Mouse (Mus musculus): Measurements from ENCODE around the gene Cabp7. TPM values are rescaled to one million over a fixed set of nuclear protein-coding genes. Genes with fewer than 3 reads are reported as not detected.

Cabp7 gene
- polyA plus RNA-seq, 1 experiment from 2014 or later: 3.3 TPM

DNA sequence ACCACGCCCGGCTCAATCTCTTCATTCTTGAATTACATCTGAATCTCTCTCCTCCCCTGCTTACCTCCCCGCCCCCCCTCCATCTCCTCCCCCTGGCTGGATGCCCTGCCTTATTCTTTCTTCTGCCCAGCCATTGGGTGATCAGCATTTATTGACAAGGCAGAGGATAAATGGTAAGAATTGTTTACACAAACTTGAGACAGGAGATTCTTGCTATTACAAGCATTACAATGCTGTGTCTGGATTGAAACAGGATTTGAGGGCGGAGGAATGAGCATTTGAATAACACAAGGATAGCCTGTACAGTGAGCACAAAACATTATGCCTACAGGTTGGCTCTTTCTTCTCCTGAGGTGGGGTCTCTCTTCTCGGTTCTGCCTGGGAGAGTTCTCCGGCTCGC lies 56.2 kb downstream of the Cabp7 start:
- Histone ChIP-seq H3K9me3 (ENCODE audit: control insufficient read depth, low read length) (no peaks in the 10 kb centered on the region), H3K4me2 (ENCODE audit: low read depth, low read length) (no peak overlapping the region), H3K36me3 (ENCODE audit: control insufficient read depth, insufficient read depth, low read length) (no peaks in the 10 kb centered on the region), H3K4me1 (ENCODE audit: control insufficient read depth, insufficient read depth, low read length) (no peaks in the 10 kb centered on the region), H3K27me3 (ENCODE audit: control insufficient read depth, insufficient read depth, low read length) (no peaks in the 10 kb centered on the region), H3K27ac (ENCODE audit: low read depth, low read length) (no peak overlapping the region), H3K9ac (replicated peaks; ENCODE audit: low read depth, low read length) (no peak overlapping the region), H3K4me3 (ENCODE audit: low read depth, low read length) (no peak overlapping the region)
- no peak for ATAC-seq (ENCODE audit: low read depth)
- 87% methylated on average over 7 of the region's 7 CpGs for WGBS

DNA sequence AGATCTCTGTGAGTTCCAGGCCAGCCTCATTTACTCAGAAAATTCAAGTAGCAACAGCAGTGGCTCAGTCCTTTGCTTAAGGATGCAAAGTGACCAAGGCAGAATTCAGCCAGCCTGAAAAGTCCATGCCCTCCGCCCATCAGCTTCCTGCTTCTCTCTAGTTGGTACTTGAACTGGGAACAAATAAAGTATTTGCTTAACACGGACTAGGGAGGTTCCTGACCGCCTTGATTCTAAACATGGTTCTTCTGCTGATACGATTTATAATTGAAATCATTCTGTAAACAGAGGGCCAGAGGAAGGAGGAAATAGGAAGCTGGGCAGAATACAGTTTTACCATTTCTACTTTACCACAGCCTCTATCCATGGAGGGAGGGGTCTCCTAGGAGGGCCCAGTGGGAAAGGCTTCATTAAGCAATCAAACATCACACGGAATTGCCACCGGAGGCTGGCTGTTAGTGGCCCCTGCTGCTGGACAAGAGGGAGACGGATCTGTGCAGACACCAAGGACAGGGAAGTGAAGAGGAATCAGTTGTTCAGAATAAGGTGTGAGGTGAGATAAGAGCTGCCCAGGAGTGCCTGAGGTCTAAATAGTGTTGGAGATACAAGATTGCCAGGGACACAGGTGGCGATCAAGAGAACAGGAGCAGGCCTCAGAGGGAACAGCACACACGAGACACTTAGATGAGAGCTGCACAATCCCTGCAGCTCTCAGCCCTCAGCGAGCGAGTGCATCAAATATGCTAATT lies 57.8 kb downstream of the Cabp7 start:
- ATAC-seq (ENCODE audit: low read depth): no peak
- Histone ChIP-seq H3K4me3 (ENCODE audit: low read depth, low read length) (no peak overlapping the region), H3K4me1 (ENCODE audit: control insufficient read depth, insufficient read depth, low read length) (no peaks in the 10 kb centered on the region), H3K27ac (ENCODE audit: low read depth, low read length) (no peak overlapping the region), H3K9me3 (ENCODE audit: control insufficient read depth, low read length) (no peaks in the 10 kb centered on the region), H3K9ac (replicated peaks; ENCODE audit: low read depth, low read length) (no peak overlapping the region), H3K36me3 (ENCODE audit: control insufficient read depth, insufficient read depth, low read length) (0 out of 2 replicates have a peak, but pooled peaks cover 8% of the 10 kb centered on the region), H3K4me2 (ENCODE audit: low read depth, low read length) (no peak overlapping the region), H3K27me3 (ENCODE audit: control insufficient read depth, insufficient read depth, low read length) (no peaks in the 10 kb centered on the region)
- WGBS: 48% methylated on average over 11 of the region's 11 CpGs

DNA sequence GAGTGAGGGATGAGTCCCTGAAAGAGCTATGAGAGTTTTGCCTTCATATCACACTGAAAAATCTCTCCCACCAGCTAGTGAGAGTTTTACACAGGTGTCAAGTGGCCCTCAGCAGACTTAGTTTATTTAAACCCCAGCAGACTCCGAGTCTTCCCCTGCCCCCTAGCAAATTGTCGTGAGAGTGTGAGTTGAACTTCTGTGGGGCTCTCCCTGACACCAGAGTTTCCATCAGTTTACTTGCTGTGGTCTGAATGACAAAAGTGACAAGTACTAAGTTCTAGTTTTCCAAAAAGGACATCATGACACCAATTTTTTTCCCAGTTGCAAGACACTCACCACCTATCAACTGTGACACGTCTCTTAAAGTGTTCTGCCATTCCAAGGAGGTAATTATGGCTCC lies 58.7 kb downstream of the Cabp7 start:
- H3K4me3 ChIP-seq (ENCODE audit: low read depth, low read length): no peak overlapping the region
- H3K4me2 ChIP-seq (ENCODE audit: low read depth, low read length): no peak overlapping the region
- no peak overlapping the region for H3K27ac ChIP-seq (ENCODE audit: low read depth, low read length)
- H3K9ac ChIP-seq (replicated peaks; ENCODE audit: low read depth, low read length): no peak overlapping the region
- WGBS: 68% methylated on average over 3 of the region's 3 CpGs
- H3K36me3 ChIP-seq (ENCODE audit: control insufficient read depth, insufficient read depth, low read length): peaks cover 17% of the 10 kb centered on the region; the same call in 1 of the 2 replicates
- H3K4me1 ChIP-seq (ENCODE audit: control insufficient read depth, insufficient read depth, low read length): no peaks in the 10 kb centered on the region
- no peak for ATAC-seq (ENCODE audit: low read depth)
- no peaks in the 10 kb centered on the region for H3K9me3 ChIP-seq (ENCODE audit: control insufficient read depth, low read length)
- H3K27me3 ChIP-seq (ENCODE audit: control insufficient read depth, insufficient read depth, low read length): no peaks in the 10 kb centered on the region

DNA sequence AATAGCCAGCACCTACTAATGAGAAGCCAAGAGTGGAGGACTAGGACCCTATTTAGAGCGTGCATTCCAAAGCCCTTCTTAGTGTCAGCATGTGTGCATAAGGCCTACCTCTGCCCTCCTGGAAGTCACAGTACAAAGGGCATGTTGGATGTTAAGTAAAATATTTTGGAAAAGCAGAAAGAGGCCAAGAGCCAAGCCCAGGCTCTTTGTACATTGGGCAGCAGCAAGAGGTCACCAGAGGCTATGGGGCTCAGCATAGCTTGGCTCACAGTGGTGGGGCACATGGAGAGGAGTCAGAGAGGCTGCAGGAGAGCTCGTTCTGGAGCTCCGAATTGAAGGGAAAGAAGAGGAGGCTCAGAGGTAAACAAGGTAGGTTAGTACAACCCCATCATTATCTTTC lies 59.6 kb downstream of the Cabp7 start:
- Histone ChIP-seq H3K9me3 (ENCODE audit: control insufficient read depth, low read length) (no peaks in the 10 kb centered on the region), H3K27ac (ENCODE audit: low read depth, low read length) (no peak overlapping the region), H3K4me3 (ENCODE audit: low read depth, low read length) (no peak overlapping the region), H3K27me3 (ENCODE audit: control insufficient read depth, insufficient read depth, low read length) (no peaks in the 10 kb centered on the region), H3K9ac (replicated peaks; ENCODE audit: low read depth, low read length) (no peak overlapping the region), H3K36me3 (ENCODE audit: control insufficient read depth, insufficient read depth, low read length) (peaks cover 23% of the 10 kb centered on the region; the same call in 1 of the 2 replicates), H3K4me1 (ENCODE audit: control insufficient read depth, insufficient read depth, low read length) (no peaks in the 10 kb centered on the region), H3K4me2 (ENCODE audit: low read depth, low read length) (no peak overlapping the region)
- 81% methylated on average over 3 of the region's 3 CpGs for WGBS
- no peak for ATAC-seq (ENCODE audit: low read depth)

Other genes with a start within 250 kb of the Cabp7 start
- gene Mtmr3, start 151.9 kb downstream of the Cabp7 start, polyA plus RNA-seq (2014; fragmentation: Nextera tagmentation; extraction: Ambion mirVana): 32.8 and 38.6 TPM in 2 replicates
- not detected in 2 replicates for gene Gm11032, start 126.7 kb downstream of the Cabp7 start, polyA plus RNA-seq (2014; fragmentation: Nextera tagmentation; extraction: Ambion mirVana)
- gene Ascc2, start 109.0 kb downstream of the Cabp7 start, polyA plus RNA-seq (2014; fragmentation: Nextera tagmentation; extraction: Ambion mirVana): 18.8 and 23.9 TPM in 2 replicates
- gene Uqcr10, start 42.4 kb downstream of the Cabp7 start, polyA plus RNA-seq (2014; fragmentation: Nextera tagmentation; extraction: Ambion mirVana): 550 and 671 TPM in 2 replicates
- 58.0 and 62.2 TPM in 2 replicates for gene Zmat5, start 42.1 kb downstream of the Cabp7 start, polyA plus RNA-seq (2014; fragmentation: Nextera tagmentation; extraction: Ambion mirVana)
- 52.3 and 69.5 TPM in 2 replicates for gene Nf2, start 102.8 kb upstream of the Cabp7 start, polyA plus RNA-seq (2014; fragmentation: Nextera tagmentation; extraction: Ambion mirVana)
- 127 and 133 TPM in 2 replicates for gene Nipsnap1, start 127.2 kb upstream of the Cabp7 start, polyA plus RNA-seq (2014; fragmentation: Nextera tagmentation; extraction: Ambion mirVana)
- gene Thoc5, start 148.5 kb upstream of the Cabp7 start, polyA plus RNA-seq (2014; fragmentation: Nextera tagmentation; extraction: Ambion mirVana): 53.2 and 56.4 TPM in 2 replicates
- gene Nefh, start 201.3 kb upstream of the Cabp7 start, polyA plus RNA-seq (2014; fragmentation: Nextera tagmentation; extraction: Ambion mirVana): 17.5 and 19.2 TPM in 2 replicates
- 94.9 and 105 TPM in 2 replicates for gene Ap1b1, start 240.0 kb upstream of the Cabp7 start, polyA plus RNA-seq (2014; fragmentation: Nextera tagmentation; extraction: Ambion mirVana)

Measured in neural tube, embryonic 14.5 days (tissue).